Mouse (Mus musculus) heart, embryonic 15.5 days (tissue): Measurements from ENCODE around the gene Uba3. TPM values are rescaled to one million over a fixed set of nuclear protein-coding genes. Genes with fewer than 3 reads are reported as not detected.

Experiments used
- ATAC-seq: fragments of 200-750 bp; cut with Nextera tagmentation; replicated peaks from 2 replicates; pipeline ENCODE4 v1.8.0; 2017; ENCODE audit warnings: low read depth, moderate TSS enrichment; ENCODE audit not compliant: insufficient number of reproducible peaks, insufficient read depth, low FRiP score
- H3K27ac ChIP-seq: fragments of 300-500 bp; sonication (generic); 2 replicates; pipeline ENCODE4 v1.5.1; 2015; ENCODE audit warnings: mild to moderate bottlenecking, inconsistent platforms
- H3K27me3 ChIP-seq: fragments of 300-500 bp; sonication (generic); 2 replicates; pipeline ENCODE4 v1.6.1; 2015; ENCODE audit warnings: inconsistent platforms
- H3K36me3 ChIP-seq: fragments of 300-500 bp; sonication (generic); 2 replicates; pipeline ENCODE4 v1.6.1; 2015; ENCODE audit warnings: mild to moderate bottlenecking, inconsistent platforms
- H3K4me1 ChIP-seq: fragments of 300-500 bp; sonication (generic); replicated peaks from 2 replicates; pipeline ENCODE4 v1.6.1; 2015; ENCODE audit warnings: inconsistent platforms
- H3K4me2 ChIP-seq: fragments of 300-500 bp; sonication (generic); 2 replicates; pipeline ENCODE4 v1.6.1; 2015; ENCODE audit warnings: inconsistent platforms, mild to moderate bottlenecking, moderate library complexity
- H3K4me3 ChIP-seq: fragments of 300-500 bp; sonication (generic); 2 replicates; pipeline ENCODE4 v1.5.1; 2015; ENCODE audit warnings: mild to moderate bottlenecking, inconsistent platforms
- H3K9ac ChIP-seq: fragments of 300-500 bp; sonication (generic); 2 replicates; pipeline ENCODE4 v1.6.1; 2015; ENCODE audit warnings: mild to moderate bottlenecking, inconsistent platforms
- H3K9me3 ChIP-seq: fragments of 300-500 bp; sonication (generic); replicated peaks from 2 replicates; pipeline ENCODE4 v1.6.1; 2016; ENCODE audit warnings: inconsistent platforms
- WGBS: fragments of 180-500 bp; shearing (Covaris S2); methylation state at CpG from one replicate; pipeline ENCODE4 v1.1.7; 2015; ENCODE audit warnings: mixed read lengths; 5-methylcytosine and 5-hydroxymethylcytosine counted together
- polyA plus RNA-seq: library from polyadenylated mRNA; unstranded; fragments of >200 nt; fragmentation: Nextera tagmentation; extraction: Ambion mirVana; gene quantifications from 2 replicates; pipeline ENCODE4 v1.2.1, GENCODE M21; 2015

Gene Uba3
- polyA plus RNA-seq = 64.0 and 66.2 TPM in 2 replicates

- H3K27me3 ChIP-seq = no peaks in the 10 kb centered on the region
- 1% methylated on average over 38 of the region's 38 CpGs for WGBS
- 0 out of 2 replicates have a peak, but pooled peaks cover 8% of the 10 kb centered on the region for H3K36me3 ChIP-seq
- peak; percentile 99 for ATAC-seq
- peak within 1 kb of the TSS; percentile 82 for H3K27ac ChIP-seq
- no peaks in the 10 kb centered on the region for H3K9me3 ChIP-seq
- H3K4me1 ChIP-seq = peaks cover 17% of the 10 kb centered on the region
- H3K4me2 ChIP-seq = peak within 1 kb of the TSS; percentile 70
- peak within 1 kb of the TSS; percentile 94 for H3K4me3 ChIP-seq
- peak within 1 kb of the TSS; percentile 99 for H3K9ac ChIP-seq
Observed at GRCm38 (mm10) chr6:97205439-97205885, at the start of gene Uba3. Gene Uba3, minus strand, starts transcription at chr6:97205647.

- Histone ChIP-seq H3K27ac (peak within 1 kb of the TSS; percentile 92), H3K4me3 (peak within 1 kb of the TSS; percentile 45), H3K9me3 (no peaks in the 10 kb centered on the region), H3K27me3 (no peaks in the 10 kb centered on the region), H3K4me2 (peak within 1 kb of the TSS; percentile 54), H3K9ac (peak within 1 kb of the TSS; percentile 49), H3K36me3 (no peaks in the 10 kb centered on the region), H3K4me1 (0 out of 2 replicates have a peak, but pooled peaks cover 4% of the 10 kb centered on the region)
- peak; percentile 82 for ATAC-seq
- 14% methylated on average over 9 of the region's 9 CpGs for WGBS
Observed at GRCm38 (mm10) chr6:97252711-97253221, 47.3 kb upstream of the Uba3 start, which contains the start of gene Lmod3. Gene Lmod3, minus strand, starts transcription at chr6:97252759.

GRCm38 (mm10) chr6:97252086-97252485 lies 46.6 kb upstream of the Uba3 start:
- H3K4me1 ChIP-seq = 0 out of 2 replicates have a peak, but pooled peaks cover 4% of the 10 kb centered on the region
- no peaks in the 10 kb centered on the region for H3K27me3 ChIP-seq
- no peaks in the 10 kb centered on the region for H3K9me3 ChIP-seq
- 21% methylated on average over 5 of the region's 5 CpGs for WGBS
- ATAC-seq = no peak
- H3K4me3 ChIP-seq = peak overlapping the region; percentile 45
- H3K36me3 ChIP-seq = no peaks in the 10 kb centered on the region
- peak overlapping the region; percentile 54 for H3K4me2 ChIP-seq
- H3K27ac ChIP-seq = peak overlapping the region; percentile 92
- H3K9ac ChIP-seq = peak overlapping the region; percentile 49

GRCm38 (mm10) chr6:97250966-97251365 lies 45.5 kb upstream of the Uba3 start:
- Histone ChIP-seq H3K9ac (0 out of 2 replicates have a peak overlapping the region, but pooled peaks have one; percentile 2), H3K4me2 (peak overlapping the region; percentile 54)
- ATAC-seq = no peak

GRCm38 (mm10) chr6:97245200-97245599 lies 39.8 kb upstream of the Uba3 start:
- no peak for ATAC-seq
- H3K27me3 ChIP-seq = no peaks in the 10 kb centered on the region
- H3K9me3 ChIP-seq = no peaks in the 10 kb centered on the region

More at GRCm38 (mm10) chr6:97250966-97251365, 45.5 kb upstream of the Uba3 start:
- no peaks in the 10 kb centered on the region for H3K27me3 ChIP-seq
- no peak overlapping the region for H3K27ac ChIP-seq
- H3K9me3 ChIP-seq = no peaks in the 10 kb centered on the region
- no peaks in the 10 kb centered on the region for H3K36me3 ChIP-seq
- 0 out of 2 replicates have a peak, but pooled peaks cover 4% of the 10 kb centered on the region for H3K4me1 ChIP-seq
- 26% methylated on average over 6 of the region's 6 CpGs for WGBS
- peak overlapping the region; percentile 45 for H3K4me3 ChIP-seq

GRCm38 (mm10) chr6:97242522-97242921 lies 37.1 kb upstream of the Uba3 start:
- Histone ChIP-seq H3K4me1 (no peaks in the 10 kb centered on the region), H3K9ac (no peak overlapping the region), H3K9me3 (no peaks in the 10 kb centered on the region; the same call in 1 of the 2 replicates), H3K36me3 (no peaks in the 10 kb centered on the region), H3K4me3 (no peak overlapping the region), H3K27me3 (no peaks in the 10 kb centered on the region), H3K4me2 (no peak overlapping the region), H3K27ac (no peak overlapping the region)
- ATAC-seq = no peak
- WGBS = 80% methylated on average over 4 of the region's 4 CpGs

More at GRCm38 (mm10) chr6:97245200-97245599, 39.8 kb upstream of the Uba3 start:
- H3K36me3 ChIP-seq = no peaks in the 10 kb centered on the region
- H3K4me3 ChIP-seq = no peak overlapping the region
- no peak overlapping the region for H3K27ac ChIP-seq
- no peak overlapping the region for H3K4me2 ChIP-seq
- no peaks in the 10 kb centered on the region for H3K4me1 ChIP-seq
- no peak overlapping the region for H3K9ac ChIP-seq

- 77% methylated on average over 5 of the region's 5 CpGs for WGBS
- no peaks in the 10 kb centered on the region for H3K4me1 ChIP-seq
- no peaks in the 10 kb centered on the region; the same call in 1 of the 2 replicates for H3K9me3 ChIP-seq
- peaks cover 3% of the 10 kb centered on the region; the same call in 1 of the 2 replicates for H3K36me3 ChIP-seq
- H3K4me2 ChIP-seq = no peak overlapping the region
- no peak for ATAC-seq
- H3K4me3 ChIP-seq = no peak overlapping the region
- H3K9ac ChIP-seq = no peak overlapping the region
- no peaks in the 10 kb centered on the region for H3K27me3 ChIP-seq
- H3K27ac ChIP-seq = no peak overlapping the region
Observed at GRCm38 (mm10) chr6:97240092-97240491, 34.6 kb upstream of the Uba3 start.

- no peaks in the 10 kb centered on the region; the same call in 1 of the 2 replicates for H3K9me3 ChIP-seq
- no peak for ATAC-seq
- H3K4me2 ChIP-seq = no peak overlapping the region
- no peaks in the 10 kb centered on the region for H3K4me1 ChIP-seq
- H3K4me3 ChIP-seq = no peak overlapping the region
- peaks cover 5% of the 10 kb centered on the region; the same call in 1 of the 2 replicates for H3K36me3 ChIP-seq
- 91% methylated on average over 6 of the region's 6 CpGs for WGBS
- H3K9ac ChIP-seq = no peak overlapping the region
- H3K27me3 ChIP-seq = no peaks in the 10 kb centered on the region
- H3K27ac ChIP-seq = no peak overlapping the region
Observed at GRCm38 (mm10) chr6:97239360-97239759, 33.9 kb upstream of the Uba3 start.

GRCm38 (mm10) chr6:97236088-97236487 lies 30.6 kb upstream of the Uba3 start:
- Histone ChIP-seq H3K27ac (no peak overlapping the region), H3K9ac (no peak overlapping the region), H3K27me3 (no peaks in the 10 kb centered on the region), H3K4me3 (no peak overlapping the region), H3K9me3 (no peaks in the 10 kb centered on the region; the same call in 1 of the 2 replicates), H3K4me2 (no peak overlapping the region), H3K4me1 (no peaks in the 10 kb centered on the region), H3K36me3 (peaks cover 32% of the 10 kb centered on the region)
- no peak for ATAC-seq
- WGBS = 91% methylated on average over 5 of the region's 5 CpGs

GRCm38 (mm10) chr6:97234911-97235668 lies 29.6 kb upstream of the Uba3 start:
- H3K9ac ChIP-seq = no peak overlapping the region
- no peaks in the 10 kb centered on the region for H3K4me1 ChIP-seq
- peaks cover 42% of the 10 kb centered on the region for H3K36me3 ChIP-seq
- WGBS = 76% methylated on average over 7 of the region's 7 CpGs
- no peak overlapping the region for H3K4me2 ChIP-seq
- H3K27ac ChIP-seq = no peak overlapping the region
- no peak for ATAC-seq
- no peaks in the 10 kb centered on the region; the same call in 1 of the 2 replicates for H3K9me3 ChIP-seq
- no peaks in the 10 kb centered on the region for H3K27me3 ChIP-seq
- H3K4me3 ChIP-seq = no peak overlapping the region

- Histone ChIP-seq H3K4me2 (no peak overlapping the region), H3K9me3 (no peaks in the 10 kb centered on the region), H3K27ac (peak overlapping the region; percentile 81; the same call in 1 of the 2 replicates), H3K27me3 (no peaks in the 10 kb centered on the region), H3K4me3 (no peak overlapping the region), H3K9ac (no peak overlapping the region), H3K4me1 (peaks cover 29% of the 10 kb centered on the region), H3K36me3 (peaks cover 35% of the 10 kb centered on the region)
- 94% methylated on average over 9 of the region's 9 CpGs for WGBS
- ATAC-seq = no peak
Observed at GRCm38 (mm10) chr6:97227067-97227847, 21.8 kb upstream of the Uba3 start.
